ENCODE assay signal across 11 mouse cellular contexts in the genomic region with DNA sequence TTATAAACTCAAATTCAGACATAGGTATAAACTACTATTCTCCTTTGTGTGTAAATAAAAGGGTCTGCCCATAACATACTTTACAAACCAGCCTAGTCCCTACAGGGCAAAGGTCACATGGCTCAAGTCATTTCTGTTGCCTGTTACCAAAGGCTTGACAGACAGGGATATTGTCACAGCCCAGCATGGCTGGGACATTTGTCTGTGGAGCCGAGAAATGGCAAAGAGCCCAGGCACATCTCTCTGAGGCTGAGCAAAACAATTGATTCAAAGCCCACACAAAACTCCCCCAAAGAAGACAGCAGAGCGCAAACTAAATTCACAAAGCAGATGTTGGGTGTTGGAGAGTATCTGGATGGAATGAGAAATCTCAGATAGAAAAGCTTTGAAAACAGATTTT.
DNase-seq lines count a peak whose midpoint lies in the region; ATAC-seq and TF ChIP-seq lines count a peak whose summit lies in the region.
"Had no signal": no experiment of that assay in that cellular context is flagged by ENCODE, and none has a peak within 500 bp of the region (broad histone marks: within the 10 kb centered on the region; RNA-seq: fewer than 3 reads in every experiment).

No protein-coding gene starts in this region.

- no peak for TF ChIP-seq CTCF in intestine, postnatal 0 days (IDR thresholded peaks at IDR 0.05; ENCODE audit: low read depth)

- H3K4me3 ChIP-seq in hindbrain, embryonic 14.5 days (replicated peaks; ENCODE audit: low read length), result no peak overlapping the region
- no peak overlapping the region for H3K4me3 ChIP-seq in hindbrain, embryonic 16.5 days (ENCODE audit: low read length)
- H3K4me3 ChIP-seq in intestine, postnatal 0 days (ENCODE audit: low read depth, low read length), result no peak overlapping the region
- H3K4me3 ChIP-seq: limb, embryonic 13.5 days had no signal

- no peak overlapping the region for H3K27ac ChIP-seq in hindbrain, embryonic 14.5 days
- no peak overlapping the region for H3K27ac ChIP-seq in hindbrain, embryonic 16.5 days (ENCODE audit: low read depth, low read length)
- no peak overlapping the region for H3K27ac ChIP-seq in intestine, postnatal 0 days (ENCODE audit: low read depth, low read length)
- H3K27ac ChIP-seq: limb, embryonic 13.5 days had no signal

- no peak overlapping the region for H3K9ac ChIP-seq in hindbrain, embryonic 14.5 days
- H3K9ac ChIP-seq in hindbrain, embryonic 16.5 days (ENCODE audit: low read depth, low read length), result no peak overlapping the region
- no peak overlapping the region for H3K9ac ChIP-seq in intestine, postnatal 0 days (ENCODE audit: low read depth, low read length)
- H3K9ac ChIP-seq: limb, embryonic 13.5 days had no signal

- H3K9me3 ChIP-seq in hindbrain, embryonic 14.5 days (ENCODE audit: control insufficient read depth, low read length), result no peaks in the 10 kb centered on the region
- H3K9me3 ChIP-seq in hindbrain, embryonic 16.5 days (ENCODE audit: control insufficient read depth, low read length), result no peaks in the 10 kb centered on the region
- H3K9me3 ChIP-seq in intestine, postnatal 0 days (ENCODE audit: control insufficient read depth), result no peaks in the 10 kb centered on the region
- H3K9me3 ChIP-seq: limb, embryonic 13.5 days had no signal

- H3K27me3 ChIP-seq in hindbrain, embryonic 14.5 days (ENCODE audit: control insufficient read depth, insufficient read depth, low read length), result no peaks in the 10 kb centered on the region
- H3K27me3 ChIP-seq in hindbrain, embryonic 16.5 days (replicated peaks; ENCODE audit: control insufficient read depth, insufficient read depth, low read length), result no peaks in the 10 kb centered on the region
- H3K27me3 ChIP-seq in intestine, postnatal 0 days (replicated peaks; ENCODE audit: control insufficient read depth, insufficient read depth, low read length), result no peaks in the 10 kb centered on the region
- H3K27me3 ChIP-seq: CH12.LX; limb, embryonic 13.5 days had no signal

- H3K4me1 ChIP-seq in hindbrain, embryonic 14.5 days (replicated peaks; ENCODE audit: control insufficient read depth, insufficient read depth, low read length), result peaks cover 11% of the 10 kb centered on the region; the same call in 1 of the 2 replicates
- no peaks in the 10 kb centered on the region for H3K4me1 ChIP-seq in hindbrain, embryonic 16.5 days (ENCODE audit: control insufficient read depth, insufficient read depth, low read depth, low read length)
- no peaks in the 10 kb centered on the region for H3K4me1 ChIP-seq in intestine, postnatal 0 days (replicated peaks; ENCODE audit: control insufficient read depth, insufficient read depth, low read length)
- H3K4me1 ChIP-seq: limb, embryonic 13.5 days had no signal

- H3K4me2 ChIP-seq in hindbrain, embryonic 14.5 days (replicated peaks), result no peak overlapping the region
- no peak overlapping the region for H3K4me2 ChIP-seq in hindbrain, embryonic 16.5 days (ENCODE audit: low read length)
- H3K4me2 ChIP-seq in intestine, postnatal 0 days (replicated peaks; ENCODE audit: low read depth), result no peak overlapping the region
- H3K4me2 ChIP-seq: limb, embryonic 13.5 days had no signal

- WGBS in hindbrain, embryonic 14.5 days, result 11% methylated on average over 2 of the region's 2 CpGs
- 10% methylated on average over 2 of the region's 2 CpGs for WGBS in hindbrain, embryonic 16.5 days
- WGBS in intestine, postnatal 0 days, result 70% methylated on average over 2 of the region's 2 CpGs

- no peak; the same call in 1 of the 2 replicates for ATAC-seq in hindbrain, embryonic 14.5 days (ENCODE audit: low FRiP score)
- ATAC-seq in hindbrain, embryonic 16.5 days, result no peak
- ATAC-seq in intestine, postnatal 0 days, result no peak

- DNase-seq in hindbrain, embryonic 14.5 days (ENCODE audit: low spot score), result peak; percentile 37
- DNase-seq in frontal cortex, postnatal 10 days (ENCODE audit: low spot score in 2 of 2), result peak; percentile 17 to 28
- peak; percentile 56 to 70 for DNase-seq in left cerebral cortex, adult 18-20 months (ENCODE audit: low spot score in 2 of 2)
- peak; percentile 51 to 58 for DNase-seq in right cerebral cortex, postnatal 36 days (ENCODE audit: low spot score in 2 of 2)
- DNase-seq in spleen, adult 12 weeks (ENCODE audit: low spot score), result no peak
- DNase-seq: gastrocnemius, postnatal 14 days; kidney, adult 2 months had no signal

- H3K36me3 ChIP-seq in hindbrain, embryonic 14.5 days (replicated peaks; ENCODE audit: control insufficient read depth, insufficient read depth), result no peaks in the 10 kb centered on the region
- H3K36me3 ChIP-seq in hindbrain, embryonic 16.5 days (ENCODE audit: control insufficient read depth, insufficient read depth, low read length), result no peaks in the 10 kb centered on the region
- no peaks in the 10 kb centered on the region for H3K36me3 ChIP-seq in intestine, postnatal 0 days (ENCODE audit: control insufficient read depth, insufficient read depth)
- H3K36me3 ChIP-seq: limb, embryonic 13.5 days had no signal
